Mouse (Mus musculus) hindbrain, embryonic 16.5 days (tissue): ENCODE data around the gene Tuba1a. TPM values are rescaled to one million over a fixed set of nuclear protein-coding genes. Genes with fewer than 3 reads are reported as not detected.

Experiments
- ATAC-seq: fragments of 200-750 bp; cut with Nextera tagmentation; 2 replicates; pipeline ENCODE4 v1.8.0; 2017; ENCODE audit warnings: moderate TSS enrichment, moderate library complexity
- H3K27ac ChIP-seq: fragments of 300-500 bp; sonication (generic); 2 replicates; pipeline ENCODE4 v1.5.1; 2014; ENCODE audit warnings: low read depth, mild to moderate bottlenecking, control low read depth, low read length, moderate library complexity
- H3K27me3 ChIP-seq: fragments of 300-500 bp; sonication (generic); replicated peaks from 2 replicates; pipeline ENCODE4 v1.6.1; 2014; ENCODE audit warnings: low read length; ENCODE audit not compliant: control insufficient read depth, insufficient read depth
- H3K36me3 ChIP-seq: fragments of 300-500 bp; sonication (generic); 2 replicates; pipeline ENCODE4 v1.6.1; 2014; ENCODE audit warnings: mild to moderate bottlenecking, low read length, moderate library complexity, mixed read lengths; ENCODE audit not compliant: control insufficient read depth, insufficient read depth
- H3K4me1 ChIP-seq: fragments of 300-500 bp; sonication (generic); 2 replicates; pipeline ENCODE4 v1.6.1; 2014; ENCODE audit warnings: low read depth, low read length; ENCODE audit not compliant: control insufficient read depth, insufficient read depth
- H3K4me2 ChIP-seq: fragments of 300-500 bp; sonication (generic); 2 replicates; pipeline ENCODE4 v1.6.1; 2014; ENCODE audit warnings: mild to moderate bottlenecking, low read length, control low read depth, moderate library complexity
- H3K4me3 ChIP-seq: fragments of 300-500 bp; sonication (generic); 2 replicates; pipeline ENCODE4 v1.5.1; 2014; ENCODE audit warnings: mild to moderate bottlenecking, low read length, control low read depth, moderate library complexity
- H3K9ac ChIP-seq: fragments of 300-500 bp; sonication (generic); 2 replicates; pipeline ENCODE4 v1.6.1; 2014; ENCODE audit warnings: low read depth, mild to moderate bottlenecking, control low read depth, low read length, moderate library complexity
- H3K9me3 ChIP-seq: fragments of 300-500 bp; sonication (generic); 2 replicates; pipeline ENCODE4 v1.6.1; 2014; ENCODE audit warnings: mild to moderate bottlenecking, low read length, moderate library complexity; ENCODE audit not compliant: control insufficient read depth
- WGBS: fragments of 180-500 bp; shearing (Covaris S2); extraction: QIAGEN DNeasy Blood & Tissue Kit; methylation state at CpG from one replicate; pipeline ENCODE4 v1.1.7; 2014; 5-methylcytosine and 5-hydroxymethylcytosine counted together
- polyA plus RNA-seq: library from polyadenylated mRNA; unstranded; fragments of >200 nt; fragmentation: Nextera tagmentation; extraction: Ambion mirVana; gene quantifications from 2 replicates; pipeline ENCODE4 v1.2.1, GENCODE M21; 2015

Gene Tuba1a
- polyA plus RNA-seq, 1 experiment from 2014 or later: 15,543 TPM

GRCm38 (mm10) chr15:98948857-98949606 is 4.5 kb downstream of the Tuba1a start:
- 33% methylated on average over 6 of the region's 6 CpGs for WGBS

GRCm38 (mm10) chr15:98948382-98948781 is 5.1 kb downstream of the Tuba1a start:
- H3K4me3 ChIP-seq: peak overlapping the region; percentile 32
- H3K27me3 ChIP-seq: no peaks in the 10 kb centered on the region
- peak overlapping the region; percentile 61 for H3K4me2 ChIP-seq
- H3K9ac ChIP-seq: peak overlapping the region; percentile 57; the same call in 1 of the 2 replicates
- ATAC-seq: no peak
- no peaks in the 10 kb centered on the region for H3K9me3 ChIP-seq
- H3K36me3 ChIP-seq: no peaks in the 10 kb centered on the region
- H3K4me1 ChIP-seq: peaks cover 15% of the 10 kb centered on the region
- peak overlapping the region; percentile 63; the same call in 1 of the 2 replicates for H3K27ac ChIP-seq

More at GRCm38 (mm10) chr15:98948857-98949606, 4.5 kb downstream of the Tuba1a start:
- no peak for ATAC-seq
- Histone ChIP-seq H3K27me3 (no peaks in the 10 kb centered on the region), H3K9me3 (no peaks in the 10 kb centered on the region), H3K4me2 (peak overlapping the region; percentile 61), H3K9ac (peak overlapping the region; percentile 57), H3K4me1 (peaks cover 15% of the 10 kb centered on the region), H3K4me3 (peak overlapping the region; percentile 32), H3K36me3 (no peaks in the 10 kb centered on the region), H3K27ac (peak overlapping the region; percentile 56)

DNA sequence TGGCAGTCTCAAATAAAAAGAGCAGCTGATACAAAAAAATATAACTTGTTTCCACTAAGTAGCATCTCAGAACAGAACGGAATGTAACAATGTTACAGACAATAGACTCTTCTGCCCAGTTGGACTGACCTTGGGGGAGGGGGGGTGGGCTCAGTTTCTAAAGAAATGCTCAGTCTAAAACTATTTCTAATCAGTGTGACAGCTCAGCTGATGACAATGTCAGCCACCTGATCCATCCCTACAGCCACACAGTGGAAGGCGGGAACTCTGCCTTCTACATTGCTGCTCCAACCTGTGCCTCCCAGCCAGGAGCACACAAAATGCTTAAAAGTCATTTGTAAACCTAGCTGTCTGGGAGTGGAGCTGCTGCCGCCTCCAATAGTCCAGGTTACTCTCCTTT is 5.6 kb downstream of the Tuba1a start:
- H3K4me2 ChIP-seq: peak overlapping the region; percentile 61
- ATAC-seq: no peak
- H3K9ac ChIP-seq: no peak overlapping the region; the same call in 1 of the 2 replicates

GRCm38 (mm10) chr15:98943133-98943532 is 10.4 kb downstream of the Tuba1a start:
- H3K4me2 ChIP-seq: no peak overlapping the region
- no peak for ATAC-seq
- H3K36me3 ChIP-seq: no peaks in the 10 kb centered on the region
- WGBS: 73% methylated on average over 4 of the region's 4 CpGs
- H3K4me1 ChIP-seq: peaks cover 9% of the 10 kb centered on the region
- no peaks in the 10 kb centered on the region for H3K9me3 ChIP-seq
- H3K4me3 ChIP-seq: no peak overlapping the region
- H3K27ac ChIP-seq: no peak overlapping the region
- H3K27me3 ChIP-seq: no peaks in the 10 kb centered on the region
- H3K9ac ChIP-seq: no peak overlapping the region

More for the DNA sequence above, 5.6 kb downstream of the Tuba1a start:
- Histone ChIP-seq H3K27me3 (no peaks in the 10 kb centered on the region), H3K27ac (0 out of 2 replicates have a peak overlapping the region, but pooled peaks have one; percentile 36), H3K36me3 (no peaks in the 10 kb centered on the region), H3K4me1 (peaks cover 15% of the 10 kb centered on the region), H3K9me3 (no peaks in the 10 kb centered on the region), H3K4me3 (peak overlapping the region; percentile 18)
- 17% methylated on average over 3 of the region's 3 CpGs for WGBS

GRCm38 (mm10) chr15:98942081-98942480 is 11.4 kb downstream of the Tuba1a start:
- Histone ChIP-seq H3K27me3 (no peaks in the 10 kb centered on the region), H3K4me3 (no peak overlapping the region), H3K36me3 (no peaks in the 10 kb centered on the region), H3K9ac (no peak overlapping the region), H3K4me1 (no peaks in the 10 kb centered on the region; the same call in 1 of the 2 replicates), H3K4me2 (no peak overlapping the region), H3K27ac (no peak overlapping the region), H3K9me3 (no peaks in the 10 kb centered on the region)
- ATAC-seq: no peak
- WGBS: 68% methylated on average over 4 of the region's 4 CpGs

DNA sequence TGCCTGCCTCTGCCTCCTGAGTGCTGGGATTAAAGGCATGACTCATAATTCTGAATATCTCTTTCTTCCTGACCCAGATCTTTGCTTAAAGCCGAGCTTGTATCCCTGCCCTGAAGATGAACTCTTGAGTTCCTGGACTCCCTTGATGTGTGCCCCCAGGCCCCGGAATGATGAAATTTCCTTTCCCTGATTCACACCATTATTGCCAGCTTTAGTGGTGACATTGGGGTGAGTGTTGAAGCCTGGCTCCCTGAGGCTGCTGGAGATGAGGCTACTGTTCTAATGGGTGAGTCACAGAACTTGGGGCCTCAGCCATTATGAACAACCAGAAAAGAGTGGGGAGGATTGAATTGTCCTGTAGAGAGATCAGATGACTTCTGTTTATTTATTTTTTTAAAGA is 12.0 kb downstream of the Tuba1a start:
- Histone ChIP-seq H3K4me1 (no peaks in the 10 kb centered on the region; the same call in 1 of the 2 replicates), H3K36me3 (no peaks in the 10 kb centered on the region), H3K9me3 (no peaks in the 10 kb centered on the region), H3K9ac (no peak overlapping the region), H3K4me2 (no peak overlapping the region), H3K4me3 (no peak overlapping the region), H3K27me3 (no peaks in the 10 kb centered on the region), H3K27ac (no peak overlapping the region)
- no peak for ATAC-seq
- WGBS: 87% methylated on average over 2 of the region's 2 CpGs

- no peak overlapping the region; the same call in 1 of the 2 replicates for H3K9ac ChIP-seq
- WGBS: 51% methylated on average over 10 of the region's 10 CpGs
- H3K27me3 ChIP-seq: no peaks in the 10 kb centered on the region
- 0 out of 2 replicates have a peak overlapping the region, but pooled peaks have one; percentile 20 for H3K27ac ChIP-seq
- H3K36me3 ChIP-seq: no peaks in the 10 kb centered on the region
- no peak overlapping the region for H3K4me2 ChIP-seq
- ATAC-seq: 0 out of 2 replicates have a peak, but pooled peaks have one; percentile 50
- no peak overlapping the region for H3K4me3 ChIP-seq
- H3K9me3 ChIP-seq: no peaks in the 10 kb centered on the region
- H3K4me1 ChIP-seq: peaks cover 2% of the 10 kb centered on the region
These were observed 12.7 kb downstream of the Tuba1a start for GRCm38 (mm10) chr15:98940816-98941215.

DNA sequence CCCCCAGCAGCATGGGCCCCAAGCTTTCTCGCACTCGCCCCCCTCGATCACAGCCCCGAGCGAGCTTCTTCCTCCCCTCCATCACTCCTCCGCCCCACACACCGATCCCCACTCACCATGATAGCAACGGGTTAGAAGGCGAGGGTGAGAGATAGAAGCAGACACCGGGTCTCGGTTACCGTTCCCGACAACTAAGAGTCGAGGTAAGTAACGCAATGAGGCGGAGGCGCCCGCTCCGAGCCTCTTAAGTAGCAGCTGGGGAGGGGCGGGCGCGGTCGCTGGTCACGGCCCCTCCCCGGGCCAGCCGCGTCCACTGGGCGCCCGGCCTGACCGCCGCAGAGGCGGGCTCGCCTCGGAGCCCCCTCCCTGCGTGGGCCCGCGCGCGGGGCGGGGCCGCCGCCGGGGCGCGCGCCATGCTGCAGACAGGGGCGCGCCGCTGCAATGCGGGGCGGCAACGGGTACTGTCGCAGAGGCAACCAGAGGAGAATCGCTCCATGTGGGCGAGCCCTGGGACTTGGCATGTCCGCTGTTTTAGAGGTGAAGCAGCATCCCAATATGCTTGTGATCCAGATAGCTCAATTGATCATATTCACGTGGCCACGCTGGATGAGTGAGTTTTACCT is 19.2 kb downstream of the Tuba1a start, which contains the start of gene Tuba1b:
Gene Tuba1b, minus strand, starts transcription at position 349 of the 623 bp plus-strand sequence.
- Histone ChIP-seq H3K4me3 (peak within 1 kb of the TSS; percentile 67), H3K9ac (peak within 1 kb of the TSS; percentile 91), H3K27ac (peak within 1 kb of the TSS; percentile 98), H3K4me2 (peak within 1 kb of the TSS; percentile 86), H3K9me3 (no peaks in the 10 kb centered on the region), H3K4me1 (peaks cover 22% of the 10 kb centered on the region), H3K36me3 (0 out of 2 replicates have a peak, but pooled peaks cover 3% of the 10 kb centered on the region), H3K27me3 (no peaks in the 10 kb centered on the region)
- WGBS: under 1% methylated on average over 39 of the region's 58 CpGs
- peak; percentile 96 for ATAC-seq

GRCm38 (mm10) chr15:98933833-98934216 is 19.7 kb downstream of the Tuba1a start:
- Histone ChIP-seq H3K9ac (peak overlapping the region; percentile 91), H3K4me3 (peak overlapping the region; percentile 67), H3K9me3 (no peaks in the 10 kb centered on the region), H3K4me1 (peaks cover 26% of the 10 kb centered on the region), H3K36me3 (0 out of 2 replicates have a peak, but pooled peaks cover 3% of the 10 kb centered on the region), H3K4me2 (peak overlapping the region; percentile 86), H3K27me3 (no peaks in the 10 kb centered on the region), H3K27ac (peak overlapping the region; percentile 98)
- under 1% methylated on average over 34 of the region's 35 CpGs for WGBS
- ATAC-seq: peak; percentile 84
